Mouse (Mus musculus): ENCODE measurements at regions not wholly inside any gene's neighbourhood (a gene's known extent, or its start where the extent isn't known, plus 50 kb on each side); places are given as distances from the start of the nearest gene placed in this dataset.

- no peak for DNase-seq (ENCODE audit: low spot score in 2 of 2)
Measured at GRCm38 (mm10) chr2:173930606-173931177, 145.4 kb upstream of the Stx16 start.

- no peak for DNase-seq (ENCODE audit: low spot score in 2 of 2)
Measured at GRCm38 (mm10) chr2:173935706-173936105, 140.4 kb upstream of the Stx16 start.

GRCm38 (mm10) chr2:173937531-173938439 lies 138.3 kb upstream of the Stx16 start:
- DNase-seq (ENCODE audit: low spot score in 2 of 2), result no peak

- no peak for DNase-seq (ENCODE audit: low spot score in 2 of 2)
Measured at GRCm38 (mm10) chr2:173938440-173938787, 137.7 kb upstream of the Stx16 start.

GRCm38 (mm10) chr2:173945441-173945840 lies 130.7 kb upstream of the Stx16 start:
- no peak for DNase-seq (ENCODE audit: low spot score in 2 of 2)

GRCm38 (mm10) chr2:173948586-173948985 lies 127.5 kb upstream of the Stx16 start:
- DNase-seq (ENCODE audit: low spot score in 2 of 2), result no peak

- DNase-seq (ENCODE audit: low spot score in 2 of 2), result no peak
Measured at GRCm38 (mm10) chr2:173950164-173950891, 125.8 kb upstream of the Stx16 start.

- DNase-seq (ENCODE audit: low spot score in 2 of 2), result no peak
Measured at GRCm38 (mm10) chr2:173966111-173966510, 110.0 kb upstream of the Stx16 start.

- no peak for DNase-seq (ENCODE audit: low spot score in 2 of 2)
Measured at GRCm38 (mm10) chr2:173970789-173971188, 105.3 kb upstream of the Stx16 start.

- DNase-seq (ENCODE audit: low spot score in 2 of 2), result no peak
Measured at GRCm38 (mm10) chr2:173976314-173977053, 99.6 kb upstream of the Stx16 start.

- no peak for DNase-seq (ENCODE audit: low spot score in 2 of 2)
Measured at GRCm38 (mm10) chr2:173977236-173978053, 98.7 kb upstream of the Stx16 start.

GRCm38 (mm10) chr2:173978138-173978765 lies 97.9 kb upstream of the Stx16 start:
- no peak for DNase-seq (ENCODE audit: low spot score in 2 of 2)

GRCm38 (mm10) chr2:173981036-173981435 lies 95.1 kb upstream of the Stx16 start:
- no peak for DNase-seq (ENCODE audit: low spot score in 2 of 2)

GRCm38 (mm10) chr2:173987516-173987915 lies 88.6 kb upstream of the Stx16 start:
- DNase-seq (ENCODE audit: low spot score in 2 of 2), result no peak

- DNase-seq (ENCODE audit: low spot score in 2 of 2), result no peak
Measured at GRCm38 (mm10) chr2:173987921-173988320, 88.2 kb upstream of the Stx16 start.

- DNase-seq (ENCODE audit: low spot score in 2 of 2), result no peak
Measured at GRCm38 (mm10) chr2:173988641-173989336, 87.3 kb upstream of the Stx16 start.

- DNase-seq (ENCODE audit: low spot score in 2 of 2), result no peak
Measured at GRCm38 (mm10) chr2:173990664-173991063, 85.4 kb upstream of the Stx16 start.

GRCm38 (mm10) chr2:173991447-173991846 lies 84.7 kb upstream of the Stx16 start:
- DNase-seq (ENCODE audit: low spot score in 2 of 2), result no peak

- DNase-seq (ENCODE audit: low spot score in 2 of 2), result no peak
Measured at GRCm38 (mm10) chr2:173992041-173992440, 84.1 kb upstream of the Stx16 start.

- DNase-seq (ENCODE audit: low spot score in 2 of 2), result no peak
Measured at GRCm38 (mm10) chr2:173993431-173993955, 82.6 kb upstream of the Stx16 start.

Measured in heart, adult 9 months (tissue).